Mouse (Mus musculus) forebrain, postnatal 0 days (tissue): ENCODE results near the gene Cryz. TPM values are rescaled to one million over a fixed set of nuclear protein-coding genes. Genes with fewer than 3 reads are reported as not detected.

ENCODE experiments used
- ATAC-seq: fragments of 200-750 bp; cut with Nextera tagmentation; 2 replicates; pipeline ENCODE4 v1.8.0; 2017; ENCODE audit warnings: mild to moderate bottlenecking, moderate library complexity
- DNase-seq: peaks from one replicate; pipeline ENCODE4 v3.0.0-alpha.2; 2015
- H3K27ac ChIP-seq: fragments of 300-500 bp; sonication (generic); 2 replicates; pipeline ENCODE4 v1.5.1; 2014; ENCODE audit warnings: low read depth, mild to moderate bottlenecking, antibody characterized with exemption, low read length, moderate library complexity, mixed read lengths
- H3K27me3 ChIP-seq: fragments of 300-500 bp; sonication (generic); 2 replicates; pipeline ENCODE4 v1.6.1; 2014; ENCODE audit warnings: mild to moderate bottlenecking, low read length, mixed read lengths; ENCODE audit not compliant: insufficient read depth
- H3K36me3 ChIP-seq: fragments of 300-500 bp; sonication (generic); 2 replicates; pipeline ENCODE4 v1.6.1; 2014; ENCODE audit warnings: mild to moderate bottlenecking, moderate library complexity; ENCODE audit not compliant: insufficient read depth
- H3K4me1 ChIP-seq: fragments of 300-500 bp; sonication (generic); 2 replicates; pipeline ENCODE4 v1.6.1; 2014; ENCODE audit warnings: antibody characterized with exemption; ENCODE audit not compliant: insufficient read depth
- H3K4me2 ChIP-seq: fragments of 300-500 bp; sonication (generic); 2 replicates; pipeline ENCODE4 v1.6.1; 2014; ENCODE audit warnings: low read depth, mild to moderate bottlenecking, moderate library complexity
- H3K4me3 ChIP-seq: fragments of 300-500 bp; sonication (generic); 2 replicates; pipeline ENCODE4 v1.5.1; 2014; ENCODE audit warnings: low read depth, low read length, mixed read lengths
- H3K9ac ChIP-seq: fragments of 300-500 bp; sonication (generic); 2 replicates; pipeline ENCODE4 v1.6.1; 2014; ENCODE audit warnings: mild to moderate bottlenecking
- H3K9me3 ChIP-seq: fragments of 300-500 bp; sonication (generic); 2 replicates; pipeline ENCODE4 v1.6.1; 2016; ENCODE audit warnings: low read length
- CTCF ChIP-seq: sonication (generic); IDR thresholded peaks from 2 replicates; pipeline ENCODE4 v1.5.1; 2016; ENCODE audit warnings: antibody characterized with exemption, control low read depth, low read depth
- WGBS: fragments of 180-500 bp; shearing (Covaris S2); extraction: QIAGEN DNeasy Blood & Tissue Kit; methylation state at CpG from one replicate; pipeline ENCODE4 v1.1.7; 2014; 5-methylcytosine and 5-hydroxymethylcytosine counted together
- polyA plus RNA-seq: library from polyadenylated mRNA; unstranded; fragments of >200 nt; fragmentation: Nextera tagmentation; extraction: Ambion mirVana; gene quantifications from 2 replicates; pipeline ENCODE4 v1.2.1, GENCODE M21; 2015
- total RNA-seq: library from RNA; depleted of rRNA; stranded (reverse); fragments of >200 nt; gene quantifications from 2 replicates; pipeline ENCODE4 v1.2.3, GENCODE M21; 2014

The Cryz gene
- total and polyA plus RNA-seq, 2 experiments from 2014 or later = 11.6 to 13.9 TPM

DNA sequence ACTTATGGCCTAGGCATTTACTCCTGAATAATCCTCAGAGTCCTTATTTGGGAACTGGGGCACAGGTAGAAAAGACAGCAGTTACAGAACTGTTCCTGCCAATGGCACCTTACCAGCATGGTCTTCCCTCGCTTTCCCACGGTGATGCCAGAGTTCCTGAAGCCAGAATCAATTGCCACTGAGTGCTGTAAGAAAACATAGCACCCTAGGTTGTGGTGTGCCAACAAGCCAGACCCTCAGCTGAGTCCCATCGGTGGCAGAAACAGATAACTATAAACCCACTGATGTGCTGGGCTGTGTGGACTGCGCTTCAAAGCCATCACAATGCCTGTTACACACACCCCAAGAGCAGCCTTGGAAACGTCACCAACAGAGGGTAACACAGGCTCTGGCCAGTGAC, 5.5 kb upstream of the Cryz start:
- DNase-seq (no peak), ATAC-seq (no peak)
- Histone ChIP-seq H3K9ac (no peak overlapping the region), H3K9me3 (no peaks in the 10 kb centered on the region), H3K27me3 (no peaks in the 10 kb centered on the region), H3K4me2 (no peak overlapping the region), H3K4me1 (0 out of 2 replicates have a peak, but pooled peaks cover under 1% of the 10 kb centered on the region), H3K27ac (no peak overlapping the region), H3K4me3 (no peak overlapping the region), H3K36me3 (peaks cover 59% of the 10 kb centered on the region)
- no peak for TF ChIP-seq CTCF
- WGBS = 94% methylated on average over 5 of the region's 5 CpGs

DNA sequence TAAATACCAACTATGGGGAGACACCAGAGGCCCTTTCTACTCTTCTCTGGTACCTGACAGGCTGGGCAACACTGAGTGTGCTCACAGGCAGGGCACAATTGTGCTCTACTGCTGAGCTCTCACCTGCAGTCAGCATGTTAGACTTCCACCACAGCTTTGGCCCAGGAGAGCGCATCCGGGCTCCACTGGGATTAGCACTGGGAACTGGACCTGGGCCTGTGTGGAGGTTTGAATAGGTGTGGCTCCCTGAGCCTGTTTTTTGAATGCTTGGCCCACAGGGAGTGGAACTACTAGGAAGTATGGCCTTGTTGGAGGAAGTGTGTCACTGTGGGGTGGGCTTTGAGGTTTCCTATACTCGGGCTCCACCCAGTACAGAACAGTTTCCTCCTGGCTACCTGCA, 4.9 kb upstream of the Cryz start:
- Histone ChIP-seq H3K27me3 (no peaks in the 10 kb centered on the region), H3K4me2 (no peak overlapping the region), H3K9me3 (no peaks in the 10 kb centered on the region), H3K27ac (no peak overlapping the region), H3K9ac (no peak overlapping the region), H3K4me1 (0 out of 2 replicates have a peak, but pooled peaks cover 3% of the 10 kb centered on the region), H3K36me3 (peaks cover 53% of the 10 kb centered on the region), H3K4me3 (no peak overlapping the region)
- no peak for ATAC-seq
- 92% methylated on average over 3 of the region's 3 CpGs for WGBS
- no peak for TF ChIP-seq CTCF
- no peak for DNase-seq

- Histone ChIP-seq H3K9ac (no peak overlapping the region), H3K4me1 (0 out of 2 replicates have a peak, but pooled peaks cover 3% of the 10 kb centered on the region), H3K36me3 (peaks cover 36% of the 10 kb centered on the region), H3K4me2 (no peak overlapping the region), H3K27me3 (no peaks in the 10 kb centered on the region), H3K9me3 (no peaks in the 10 kb centered on the region), H3K4me3 (no peak overlapping the region), H3K27ac (no peak overlapping the region)
- no peak for ATAC-seq
- DNase-seq = no peak
- TF ChIP-seq CTCF = no peak
- 93% methylated on average over 6 of the region's 6 CpGs for WGBS
Measured at GRCm38 (mm10) chr3:154593596-154593995, 2.9 kb upstream of the Cryz start.

GRCm38 (mm10) chr3:154594156-154594555, 2.4 kb upstream of the Cryz start:
- TF ChIP-seq CTCF = no peak
- 0 out of 2 replicates have a peak, but pooled peaks cover 3% of the 10 kb centered on the region for H3K4me1 ChIP-seq
- no peaks in the 10 kb centered on the region for H3K9me3 ChIP-seq
- ATAC-seq (no peak), DNase-seq (no peak)
- H3K4me3 ChIP-seq = no peak overlapping the region
- H3K27me3 ChIP-seq = no peaks in the 10 kb centered on the region
- no peak overlapping the region for H3K27ac ChIP-seq
- 93% methylated on average over 6 of the region's 6 CpGs for WGBS
- no peak overlapping the region for H3K4me2 ChIP-seq
- H3K9ac ChIP-seq = no peak overlapping the region
- peaks cover 36% of the 10 kb centered on the region for H3K36me3 ChIP-seq

- Histone ChIP-seq H3K4me1 (0 out of 2 replicates have a peak, but pooled peaks cover 3% of the 10 kb centered on the region), H3K9me3 (no peaks in the 10 kb centered on the region), H3K27me3 (no peaks in the 10 kb centered on the region), H3K36me3 (peaks cover 19% of the 10 kb centered on the region), H3K4me3 (peak within 1 kb of the TSS; percentile 74), H3K27ac (peak within 1 kb of the TSS; percentile 94), H3K9ac (peak within 1 kb of the TSS; percentile 77), H3K4me2 (peak within 1 kb of the TSS; percentile 53)
- DNase-seq (peak; percentile 97), ATAC-seq (peak; percentile 97)
- TF ChIP-seq CTCF = peak; percentile 74
- WGBS = 1% methylated on average over 38 of the region's 38 CpGs
Measured at GRCm38 (mm10) chr3:154596934-154597554, 533 bp downstream of the Cryz start, which contains the start of gene Tyw3. Gene Tyw3 (minus strand): TSS chr3:154597104.

GRCm38 (mm10) chr3:154597561-154597960, 1.1 kb downstream of the Cryz start:
- DNase-seq = no peak
- H3K4me1 ChIP-seq = 0 out of 2 replicates have a peak, but pooled peaks cover 3% of the 10 kb centered on the region
- TF ChIP-seq CTCF = no peak
- 0 out of 2 replicates have a peak overlapping the region, but pooled peaks have one; percentile 77 for H3K9ac ChIP-seq
- 0 out of 2 replicates have a peak, but pooled peaks have one; percentile 0 for ATAC-seq
- H3K36me3 ChIP-seq = peaks cover 14% of the 10 kb centered on the region
- no peak overlapping the region for H3K27ac ChIP-seq
- no peaks in the 10 kb centered on the region for H3K9me3 ChIP-seq
- H3K4me3 ChIP-seq = peak overlapping the region; percentile 74
- 43% methylated on average over 7 of the region's 7 CpGs for WGBS
- H3K27me3 ChIP-seq = no peaks in the 10 kb centered on the region
- H3K4me2 ChIP-seq = peak overlapping the region; percentile 53

- no peak for ATAC-seq
- H3K27ac ChIP-seq = no peak overlapping the region
- H3K4me1 ChIP-seq = no peaks in the 10 kb centered on the region
- H3K9me3 ChIP-seq = no peaks in the 10 kb centered on the region
- no peak overlapping the region for H3K9ac ChIP-seq
- TF ChIP-seq CTCF = no peak
- no peaks in the 10 kb centered on the region for H3K27me3 ChIP-seq
- no peak overlapping the region for H3K4me3 ChIP-seq
- DNase-seq = no peak
- no peak overlapping the region for H3K4me2 ChIP-seq
- no peaks in the 10 kb centered on the region for H3K36me3 ChIP-seq
Measured at GRCm38 (mm10) chr3:154602141-154602540, 5.6 kb downstream of the Cryz start.
